Mouse (Mus musculus) layer of hippocampus, adult 2 months (tissue): ENCODE measurements around the gene Ccl6. TPM values are rescaled to one million over a fixed set of nuclear protein-coding genes. Genes with fewer than 3 reads are reported as not detected.
"Not testable (repeated sequence)": the region's sequence is repeated elsewhere in the genome, so short reads cannot be mapped to it uniquely, and the experiment has no call there.

ENCODE experiments used
- DNase-seq, 2 experiments: peaks; one replicate each; pipeline ENCODE4 v3.0.0; 2022; ENCODE audit warnings: low spot score in 2 of 2
- H3K27ac ChIP-seq: fragments of 200-600 bp; 2 replicates; pipeline ENCODE4 v1.8.1; 2022
- H3K4me3 ChIP-seq: fragments of 200-600 bp; 2 replicates; pipeline ENCODE4 v1.8.1; 2022; ENCODE audit warnings: mild to moderate bottlenecking
- CTCF ChIP-seq: fragments of 200-600 bp; conservative IDR thresholded peaks from 2 replicates; pipeline ENCODE4 v1.8.1; 2022; ENCODE audit warnings: antibody characterized with exemption, mild to moderate bottlenecking, moderate library complexity
- total RNA-seq, 2 experiments: library from RNA; stranded (reverse); gene quantifications; 2 replicates each; pipeline ENCODE4 v1.2.3; 2021

Gene Ccl6
- total RNA-seq, 2 experiments from 2014 or later, result 1.1 to 1.4 TPM

DNA sequence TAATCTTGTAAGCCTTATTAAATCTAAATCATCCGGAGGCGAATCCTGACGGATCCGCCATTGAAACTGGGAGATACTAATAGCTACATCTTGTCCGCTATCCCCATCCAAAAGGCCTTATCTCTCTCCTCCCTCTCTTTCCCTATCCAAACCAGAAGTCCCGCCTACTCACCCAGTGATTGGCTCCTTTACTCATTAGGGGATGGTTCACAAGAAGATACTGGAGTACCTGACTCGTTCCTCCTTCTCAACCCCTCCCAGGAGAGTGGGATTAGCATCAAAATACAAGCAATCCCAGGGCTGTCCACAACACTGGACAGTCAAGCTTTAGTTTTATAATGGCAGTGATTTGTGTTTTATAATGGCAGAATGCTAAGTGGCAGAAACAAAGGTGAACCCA is 25.6 kb downstream of the Ccl6 start:
- TF ChIP-seq CTCF, result no peak
- H3K4me3 ChIP-seq, result no peak overlapping the region
- no peak for DNase-seq
- no peak overlapping the region for H3K27ac ChIP-seq

DNA sequence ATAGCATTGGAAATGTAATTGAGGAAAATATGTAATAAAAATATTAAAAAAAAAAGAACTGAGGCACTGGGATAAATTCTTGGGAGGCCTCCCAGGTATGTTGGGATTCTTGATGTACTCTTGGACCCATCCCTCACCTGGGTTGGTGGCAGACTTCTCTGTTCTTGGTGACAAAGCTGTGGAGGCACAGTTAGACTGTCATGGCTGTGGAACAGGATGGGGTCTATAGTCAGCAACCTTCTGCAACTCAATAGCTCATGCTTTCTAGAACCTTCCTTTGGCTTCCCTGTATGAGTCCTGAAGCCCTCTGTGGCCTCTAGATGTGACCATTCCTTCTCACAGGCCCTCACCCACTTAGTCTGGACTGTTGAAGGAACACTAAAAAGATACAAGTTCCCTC is 26.3 kb downstream of the Ccl6 start:
- no peak for TF ChIP-seq CTCF
- Histone ChIP-seq H3K4me3 (no peak overlapping the region), H3K27ac (no peak overlapping the region)
- no peak for DNase-seq

DNA sequence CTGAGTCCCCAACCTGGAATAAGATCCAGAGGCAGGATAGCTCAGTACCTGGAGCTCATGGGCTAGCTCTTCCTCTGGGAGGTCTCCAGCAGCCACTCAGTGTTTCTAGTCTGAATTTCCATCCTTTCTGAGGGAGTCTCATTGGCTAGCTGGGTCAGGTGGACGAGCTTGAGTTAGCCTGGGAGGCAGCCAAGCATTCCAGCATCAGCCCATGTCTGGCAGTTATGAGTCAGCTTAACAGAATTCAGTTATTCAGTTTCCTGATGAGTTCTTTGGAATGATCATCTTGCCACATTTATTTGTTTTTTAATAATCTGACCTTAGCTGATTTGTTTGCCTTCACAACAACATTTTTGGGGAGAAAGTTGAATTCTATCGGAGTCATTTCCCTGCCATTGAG is 29.1 kb downstream of the Ccl6 start:
- TF ChIP-seq CTCF, result no peak
- peak in 1 of 2 experiments; percentile 44 for DNase-seq
- Histone ChIP-seq H3K4me3 (no peak overlapping the region), H3K27ac (no peak overlapping the region)

DNA sequence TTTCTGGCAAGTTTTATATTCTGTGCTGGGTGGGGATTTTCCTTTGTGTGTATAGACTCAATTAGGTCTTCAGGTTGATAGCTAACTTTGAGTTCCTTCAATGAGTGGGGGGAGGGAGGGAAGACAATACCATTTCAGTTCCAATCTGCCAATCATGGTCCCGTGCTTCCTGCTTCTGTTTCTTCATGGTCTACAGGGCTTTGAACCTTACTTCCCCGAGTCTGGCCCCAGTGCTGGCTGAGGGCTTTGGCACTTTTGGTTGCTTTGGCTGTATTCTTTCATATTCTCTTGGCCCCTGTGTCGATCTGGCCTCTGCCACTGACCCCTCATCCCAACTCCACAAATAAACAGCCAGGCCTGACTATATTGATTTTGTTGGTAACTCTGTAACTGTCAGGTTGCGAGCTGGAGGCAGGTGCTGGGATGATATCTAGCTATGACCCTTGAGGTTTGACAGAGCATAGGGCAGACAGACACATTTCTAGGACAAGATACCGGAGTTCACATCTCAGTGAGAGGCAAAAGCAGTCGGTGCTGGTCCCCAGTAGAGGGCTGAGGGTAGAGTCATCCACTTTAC is 30.5 kb downstream of the Ccl6 start:
- no peak overlapping the region for H3K27ac ChIP-seq
- no peak for TF ChIP-seq CTCF
- DNase-seq, result no peak
- no peak overlapping the region for H3K4me3 ChIP-seq

DNA sequence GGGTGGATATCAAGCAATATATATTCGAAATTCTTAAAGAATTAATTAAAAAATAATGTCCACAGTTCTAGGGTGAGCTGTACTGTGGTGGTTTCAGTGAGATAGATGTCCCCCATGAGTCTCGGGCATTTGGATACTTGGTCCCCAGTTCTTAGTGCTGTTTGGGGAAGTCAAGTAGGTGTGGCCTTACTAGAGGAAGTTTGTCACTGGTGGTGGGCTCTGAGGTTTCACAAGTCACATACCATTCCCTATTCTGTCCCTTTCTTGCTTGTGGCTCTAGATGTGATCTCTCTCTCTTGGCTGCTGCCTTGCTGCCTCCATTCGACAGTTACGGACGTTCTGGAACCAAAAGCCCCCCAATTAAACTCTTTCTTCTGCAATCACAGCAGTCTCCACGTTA is 32.5 kb downstream of the Ccl6 start:
- Histone ChIP-seq H3K27ac (no peak overlapping the region), H3K4me3 (no peak overlapping the region)
- TF ChIP-seq CTCF, result no peak
- DNase-seq, result no peak

DNA sequence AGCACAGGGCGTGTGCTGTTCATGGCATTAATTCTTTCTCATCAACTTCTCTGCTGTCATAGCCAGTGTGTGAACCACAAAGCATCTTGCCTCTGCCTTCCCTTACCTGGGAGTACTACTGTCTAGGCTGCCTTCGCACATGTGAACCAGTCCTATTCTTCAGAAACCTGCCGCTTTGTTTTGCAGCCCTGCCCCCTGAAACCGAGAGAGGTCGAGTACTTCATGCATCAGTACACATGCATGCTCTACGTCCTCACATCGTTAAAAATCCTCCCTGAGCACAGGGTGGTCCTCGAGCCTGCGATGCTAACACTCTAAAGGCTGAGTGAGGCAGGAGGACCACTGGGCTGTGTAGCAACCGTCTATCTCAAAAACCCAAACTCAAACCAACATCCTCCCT is 35.8 kb downstream of the Ccl6 start:
- DNase-seq, result no peak
- H3K4me3 ChIP-seq, result no peak overlapping the region
- TF ChIP-seq CTCF, result no peak
- no peak overlapping the region; the same call in 1 of the 2 replicates for H3K27ac ChIP-seq

DNA sequence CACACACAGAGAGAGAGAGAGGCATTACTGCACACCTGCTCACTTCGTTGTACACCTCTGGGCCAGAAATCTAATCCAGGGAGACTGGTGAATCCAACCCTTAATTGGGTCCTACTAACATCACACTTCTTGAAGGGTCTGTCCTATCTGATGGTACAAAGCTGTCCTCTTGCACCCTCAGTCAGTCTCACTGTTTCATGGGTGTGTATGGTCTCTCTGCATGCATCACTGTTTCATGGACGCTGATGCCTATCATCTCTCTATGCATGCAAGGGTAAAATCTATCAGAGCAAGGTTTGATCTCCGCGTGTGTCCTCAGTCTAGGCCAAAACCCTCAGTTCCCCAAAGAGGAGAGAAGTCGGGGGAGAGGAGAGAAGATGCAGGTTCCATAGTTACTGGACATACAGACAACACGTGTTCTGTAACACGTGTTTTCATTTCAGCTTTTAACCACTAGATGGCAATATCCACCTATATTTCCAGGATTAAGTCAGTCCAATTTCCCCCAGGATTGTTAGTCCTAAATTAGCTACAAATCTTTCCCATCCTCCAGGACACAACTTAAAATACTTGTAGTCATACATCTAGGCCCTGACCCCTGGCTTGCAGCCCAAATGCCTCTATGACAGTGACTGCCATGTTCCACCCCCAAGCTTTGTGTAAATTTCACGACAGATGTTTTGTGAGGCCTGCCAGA is 36.7 kb downstream of the Ccl6 start:
- TF ChIP-seq CTCF, result peak; percentile 91
- Histone ChIP-seq H3K4me3 (no peak overlapping the region), H3K27ac (no peak overlapping the region; the same call in 1 of the 2 replicates)
- peak; percentile 41 to 58 for DNase-seq

DNA sequence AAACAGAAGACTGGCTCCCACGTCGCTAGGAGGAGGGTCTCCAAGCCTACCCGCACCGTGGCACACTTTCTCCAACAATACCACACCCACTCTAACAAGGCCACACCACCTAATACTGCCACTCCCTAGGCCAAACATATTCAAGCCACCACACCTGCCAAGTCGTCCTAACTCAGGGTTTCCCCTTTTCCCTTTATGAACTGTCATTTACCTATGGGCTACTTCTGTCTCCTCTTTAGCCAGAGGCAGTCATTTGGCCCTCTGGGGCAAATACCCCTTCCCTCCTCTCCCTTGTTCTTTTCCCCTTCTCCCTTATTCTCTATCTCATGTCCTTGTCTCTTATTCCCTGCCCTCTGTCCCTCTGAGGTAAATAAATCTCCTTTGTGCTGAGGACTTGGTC is 41.2 kb downstream of the Ccl6 start:
- no peak for DNase-seq
- H3K27ac ChIP-seq, result no peak overlapping the region
- H3K4me3 ChIP-seq, result no peak overlapping the region
- TF ChIP-seq CTCF, result no peak

DNA sequence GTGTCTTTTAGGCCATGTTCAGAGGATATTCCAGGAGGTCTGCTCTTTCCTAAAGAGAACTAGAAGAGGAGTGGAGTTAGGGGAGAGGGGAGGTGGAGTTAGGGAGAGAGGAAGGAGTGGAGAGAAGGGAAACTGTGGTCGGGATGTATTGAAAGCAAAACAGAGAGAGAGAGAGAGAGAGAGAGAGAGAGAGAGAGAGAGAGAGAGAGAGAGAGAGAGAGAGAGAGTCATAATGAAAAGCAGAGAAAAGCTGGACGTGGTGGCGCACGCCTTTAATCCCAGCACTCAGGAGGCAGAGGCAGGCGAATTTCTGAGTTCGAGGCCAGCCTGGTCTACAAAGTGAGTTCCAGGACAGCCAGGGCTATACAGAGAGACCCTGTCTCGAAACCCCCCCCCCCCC is 41.9 kb downstream of the Ccl6 start:
- not testable (repeated sequence) for H3K4me3 ChIP-seq, DNase-seq

DNA sequence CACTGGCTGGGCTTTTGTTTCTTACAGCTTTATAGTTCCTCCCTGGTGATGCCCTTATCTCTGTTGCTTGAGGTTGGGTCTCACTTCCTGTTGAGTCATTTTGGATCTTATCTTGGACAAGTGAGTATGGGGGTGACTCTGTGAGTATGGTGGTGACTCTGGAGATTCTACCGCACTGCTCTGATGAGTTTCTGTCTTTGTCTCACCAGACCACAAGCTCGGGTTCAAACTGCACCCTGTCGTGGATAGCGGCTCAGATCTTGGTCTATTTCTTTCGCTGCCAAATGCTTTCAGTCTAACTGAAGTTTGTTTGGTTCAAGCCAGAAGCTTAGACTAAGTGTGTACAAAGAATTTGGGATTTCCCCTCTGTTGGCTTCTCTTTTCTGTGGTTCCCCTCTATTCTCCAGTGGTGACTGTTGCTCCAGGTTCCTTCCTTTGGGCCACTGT is 42.7 kb downstream of the Ccl6 start:
- no peak for DNase-seq
- no peak overlapping the region for H3K4me3 ChIP-seq
- TF ChIP-seq CTCF, result no peak
- no peak overlapping the region for H3K27ac ChIP-seq

More for the DNA sequence above, 41.9 kb downstream of the Ccl6 start:
- H3K27ac ChIP-seq, result not testable (repeated sequence)

DNA sequence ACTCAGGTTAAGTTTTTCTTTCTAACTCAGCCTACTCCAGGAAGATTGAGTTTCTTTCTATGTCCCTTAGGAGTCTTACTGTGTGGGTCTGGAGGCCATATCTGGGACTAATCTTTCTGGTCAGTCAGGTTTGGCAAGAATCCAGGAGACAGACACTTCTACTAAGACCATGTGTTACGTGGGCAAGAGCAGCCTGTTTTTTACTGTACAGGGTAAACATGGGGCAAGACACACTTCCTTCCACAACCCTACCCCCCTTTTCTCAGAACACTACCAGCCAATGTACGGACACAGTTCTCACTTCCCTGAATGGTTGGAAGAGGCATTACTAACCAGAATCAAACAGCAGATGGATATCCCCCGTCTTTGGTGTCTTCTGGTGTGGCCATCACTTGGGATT is 48.7 kb downstream of the Ccl6 start:
- no peak overlapping the region for H3K4me3 ChIP-seq
- no peak for TF ChIP-seq CTCF
- DNase-seq, result no peak
- no peak overlapping the region for H3K27ac ChIP-seq

DNA sequence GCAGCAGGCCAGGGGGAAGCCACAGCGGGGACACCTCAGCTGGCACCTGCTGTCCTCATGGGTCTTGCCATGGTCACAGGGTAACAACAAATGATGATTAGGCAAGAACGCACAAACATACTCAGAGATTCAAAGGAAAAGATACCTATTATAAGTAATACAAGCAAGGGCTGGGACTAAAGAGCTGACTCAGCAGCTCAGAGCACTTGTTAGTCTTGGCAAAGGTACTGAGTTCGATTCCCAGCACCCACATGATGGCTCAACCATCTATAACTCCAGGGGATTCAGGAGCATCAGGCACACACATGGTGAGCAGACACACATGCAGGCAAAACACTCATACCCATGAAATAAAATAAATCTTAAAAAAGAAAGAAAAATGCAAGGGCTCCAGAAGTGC is 51.5 kb downstream of the Ccl6 start:
- DNase-seq, result no peak
- Histone ChIP-seq H3K4me3 (no peak overlapping the region), H3K27ac (no peak overlapping the region)
- no peak for TF ChIP-seq CTCF

DNA sequence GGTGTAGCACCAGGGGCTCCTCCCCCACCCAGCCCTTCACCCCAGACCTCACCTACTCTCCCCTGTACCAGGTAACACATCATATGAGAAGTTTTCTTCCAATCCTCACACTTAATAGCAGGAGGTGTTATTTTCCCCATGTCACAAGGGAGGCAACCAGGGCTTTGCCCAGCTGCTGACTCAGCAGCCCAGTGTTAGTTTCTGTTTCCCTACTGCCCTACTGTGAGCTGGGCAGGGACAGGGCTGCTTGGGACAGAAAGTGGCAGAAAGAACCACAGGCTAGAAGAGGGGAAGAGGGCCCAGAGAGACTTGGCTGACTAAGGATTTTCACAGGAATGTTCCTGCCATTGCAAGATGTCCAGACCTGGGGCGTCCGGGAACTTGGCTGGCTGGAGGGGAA is 52.0 kb downstream of the Ccl6 start:
- no peak for TF ChIP-seq CTCF
- no peak overlapping the region for H3K4me3 ChIP-seq
- H3K27ac ChIP-seq, result no peak overlapping the region
- no peak for DNase-seq

DNA sequence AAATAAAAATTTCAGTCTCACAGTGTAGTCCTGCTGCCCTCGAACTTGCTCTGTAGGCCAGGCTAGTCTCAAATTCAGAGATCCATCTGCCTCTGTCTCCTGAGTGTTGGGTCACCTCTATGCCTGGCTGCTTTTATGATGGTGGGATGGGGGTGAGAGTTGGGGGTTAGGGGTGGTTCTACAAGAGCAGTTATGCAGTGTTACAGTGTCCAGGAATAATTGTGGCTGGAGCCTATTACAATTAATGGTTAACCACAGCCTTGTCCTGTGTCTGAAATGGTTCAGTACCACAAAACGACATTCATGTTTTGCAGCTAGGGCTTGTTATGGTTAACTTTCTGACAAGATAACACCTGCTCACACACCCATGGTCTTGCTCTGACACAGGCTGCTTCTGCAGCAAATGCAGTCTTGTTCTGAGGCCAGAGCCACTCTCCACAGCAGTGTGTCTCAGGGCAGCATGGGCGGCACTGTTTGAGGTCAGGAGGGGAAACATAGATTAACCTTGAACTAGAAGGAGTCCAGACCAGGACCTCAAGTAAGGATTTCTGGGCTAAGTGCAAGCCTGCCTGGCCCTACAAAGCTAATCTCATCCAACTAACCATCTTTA is 54.1 kb downstream of the Ccl6 start:
- Histone ChIP-seq H3K4me3 (no peak overlapping the region), H3K27ac (no peak overlapping the region)
- TF ChIP-seq CTCF, result no peak
- no peak for DNase-seq

Other genes with a start within 250 kb of the Ccl6 start
- gene Rasl10b, start 183.9 kb downstream of the Ccl6 start, total RNA-seq, result 100 to 1,000 TPM; 229 to 234 TPM
- under 1 TPM in 1 of 2 experiments, not detected in 1; 0.28 TPM for gene Gas2l2, start 163.6 kb downstream of the Ccl6 start, total RNA-seq
- gene 1700020L24Rik, start 155.4 kb downstream of the Ccl6 start, total RNA-seq, result not detected
- gene Mmp28, start 130.0 kb downstream of the Ccl6 start, total RNA-seq, result 1 to 10 TPM; 3.0 to 3.3 TPM
- gene Taf15, start 120.0 kb downstream of the Ccl6 start, total RNA-seq, result 10 to 100 TPM; 81.2 to 93.6 TPM
- gene Heatr9, start 70.9 kb downstream of the Ccl6 start, total RNA-seq, result not detected
- not detected for gene Ccl5, start 62.6 kb downstream of the Ccl6 start, total RNA-seq
- 1 to 10 TPM; 4.5 to 4.8 TPM for gene Ccl9, start 14.5 kb downstream of the Ccl6 start, total RNA-seq
- gene Rpl9-ps1, start 52.5 kb upstream of the Ccl6 start, total RNA-seq, result not detected
- not detected for gene Ccl3, start 56.3 kb upstream of the Ccl6 start, total RNA-seq
- not detected for gene Ccl4, start 69.5 kb upstream of the Ccl6 start, total RNA-seq
- not detected for gene Wfdc17, start 110.9 kb upstream of the Ccl6 start, total RNA-seq
- gene Wfdc18, start 115.9 kb upstream of the Ccl6 start, total RNA-seq, result 1 to 10 TPM in 1 of 2 experiments, not detected in 1; 1.1 TPM
- not detected for gene Wfdc21, start 153.9 kb upstream of the Ccl6 start, total RNA-seq
- 10 to 100 TPM; 17.3 to 18.9 TPM for gene Heatr6, start 160.6 kb upstream of the Ccl6 start, total RNA-seq